Mouse (Mus musculus): ENCODE data around the gene Sbf1. TPM values are rescaled to one million over a fixed set of nuclear protein-coding genes. Genes with fewer than 3 reads are reported as not detected.

The Sbf1 gene
- total and polyA plus RNA-seq, 2 experiments, result 22.3 to 99.0 TPM

DNA sequence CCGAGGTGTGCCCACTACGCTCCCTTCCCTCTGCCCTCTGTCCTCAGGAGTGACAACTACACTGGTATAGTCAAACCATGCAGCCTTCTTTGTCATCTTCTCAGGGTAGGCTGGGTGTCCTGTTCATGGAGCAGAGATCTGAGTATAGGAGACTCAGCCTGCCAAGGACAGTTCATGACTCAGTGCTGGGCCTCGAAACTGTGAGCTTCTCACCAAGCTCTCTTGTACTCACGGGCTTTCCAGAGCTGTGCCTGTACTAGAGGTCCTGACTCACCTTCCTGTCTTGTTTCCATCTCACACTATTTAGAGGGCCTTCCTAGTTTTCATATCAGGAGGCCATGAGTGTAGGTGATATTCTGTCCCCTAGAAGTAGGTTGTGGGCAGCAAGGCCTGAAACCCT lies 37.7 kb downstream of the Sbf1 start:
- 89% methylated on average over 4 of the region's 4 CpGs for WGBS
- Histone ChIP-seq H3K27me3 (ENCODE audit: control insufficient read depth, insufficient read depth, low read length) (no peaks in the 10 kb centered on the region), H3K79me2 (ENCODE audit: control insufficient read depth, insufficient read depth, low read length) (no peaks in the 10 kb centered on the region), H3K9ac (ENCODE audit: low read depth, low read length) (no peak overlapping the region), H3K4me1 (ENCODE audit: control insufficient read depth, insufficient read depth, low read length) (no peaks in the 10 kb centered on the region), H3K27ac (replicated peaks; ENCODE audit: insufficient read depth, low read depth, low read length) (no peak overlapping the region), H3K4me3 (ENCODE audit: insufficient read depth, low read depth, low read length) (no peak overlapping the region), H3K36me3 (ENCODE audit: control insufficient read depth, insufficient read depth, low read length) (peaks cover 27% of the 10 kb centered on the region)
- no peak for DNase-seq (ENCODE audit: extremely low read depth, low read depth, low spot score)
- TF ChIP-seq CTCF (IDR thresholded peaks at IDR 0.05; ENCODE audit: low read depth, low read length) (no peak), POLR2A (IDR thresholded peaks at IDR 0.05; ENCODE audit: extremely low read depth, insufficient read depth, low read length) (no peak)

DNA sequence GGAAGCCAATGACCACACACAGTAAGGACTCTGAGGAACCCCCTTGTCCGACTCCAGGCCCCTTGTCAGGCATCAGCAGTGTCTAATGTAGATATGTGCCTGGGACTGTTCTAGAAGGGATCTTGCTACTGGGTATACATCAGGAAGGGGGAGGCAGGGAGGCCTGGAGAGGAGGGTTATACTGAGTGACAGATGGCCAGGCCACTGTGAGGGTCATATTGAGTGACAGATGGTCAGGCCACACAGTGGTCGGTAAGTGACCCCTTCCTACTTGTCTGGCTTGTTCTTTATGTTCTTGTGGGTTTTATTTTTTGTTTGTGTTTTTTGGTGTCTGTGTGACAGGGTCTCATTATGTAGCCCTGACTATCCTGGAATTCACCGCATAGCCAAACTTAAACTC lies 39.6 kb downstream of the Sbf1 start:
- no peak overlapping the region for H3K4me3 ChIP-seq (ENCODE audit: insufficient read depth, low read depth, low read length)
- no peak overlapping the region for H3K27ac ChIP-seq (replicated peaks; ENCODE audit: insufficient read depth, low read depth, low read length)
- no peaks in the 10 kb centered on the region for H3K27me3 ChIP-seq (ENCODE audit: control insufficient read depth, insufficient read depth, low read length)
- H3K79me2 ChIP-seq (ENCODE audit: control insufficient read depth, insufficient read depth, low read length), result no peaks in the 10 kb centered on the region
- H3K4me1 ChIP-seq (ENCODE audit: control insufficient read depth, insufficient read depth, low read length), result no peaks in the 10 kb centered on the region
- H3K36me3 ChIP-seq (ENCODE audit: control insufficient read depth, insufficient read depth, low read length), result peaks cover 30% of the 10 kb centered on the region
- H3K9ac ChIP-seq (ENCODE audit: low read depth, low read length), result no peak overlapping the region
- DNase-seq (ENCODE audit: extremely low read depth, low read depth, low spot score), result no peak
- TF ChIP-seq POLR2A (IDR thresholded peaks at IDR 0.05; ENCODE audit: extremely low read depth, insufficient read depth, low read length) (no peak), CTCF (IDR thresholded peaks at IDR 0.05; ENCODE audit: low read depth, low read length) (no peak)
- 96% methylated on average over 3 of the region's 3 CpGs for WGBS

DNA sequence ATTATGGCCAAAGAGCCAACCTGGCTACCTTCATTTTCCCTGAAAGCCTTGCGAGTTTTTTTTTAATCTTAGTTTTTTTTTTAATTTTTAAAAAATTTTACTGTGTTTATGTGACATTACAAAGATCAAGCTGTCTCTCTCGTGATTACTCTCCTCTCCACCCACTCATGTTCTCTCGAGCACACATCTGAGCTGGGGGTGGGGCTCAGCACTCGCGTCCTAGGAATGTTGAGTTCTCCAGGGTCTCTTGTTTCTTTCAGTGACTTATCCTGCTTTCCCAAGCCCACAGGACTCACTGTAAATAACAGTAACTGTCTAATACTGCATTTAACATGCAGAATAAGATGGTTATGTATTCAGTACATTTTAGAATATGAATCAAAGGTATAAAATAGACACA lies 50.6 kb downstream of the Sbf1 start:
- Histone ChIP-seq H3K27ac (replicated peaks; ENCODE audit: insufficient read depth, low read depth, low read length) (no peak overlapping the region), H3K79me2 (ENCODE audit: control insufficient read depth, insufficient read depth, low read length) (no peaks in the 10 kb centered on the region), H3K9ac (ENCODE audit: low read depth, low read length) (no peak overlapping the region), H3K4me1 (ENCODE audit: control insufficient read depth, insufficient read depth, low read length) (no peaks in the 10 kb centered on the region), H3K36me3 (ENCODE audit: control insufficient read depth, insufficient read depth, low read length) (peaks cover 34% of the 10 kb centered on the region), H3K27me3 (ENCODE audit: control insufficient read depth, insufficient read depth, low read length) (no peaks in the 10 kb centered on the region), H3K4me3 (ENCODE audit: insufficient read depth, low read depth, low read length) (no peak overlapping the region)
- TF ChIP-seq POLR2A (IDR thresholded peaks at IDR 0.05; ENCODE audit: extremely low read depth, insufficient read depth, low read length) (no peak), CTCF (IDR thresholded peaks at IDR 0.05; ENCODE audit: low read depth, low read length) (no peak)
- 83% methylated on average over 5 of the region's 5 CpGs for WGBS
- no peak for DNase-seq (ENCODE audit: extremely low read depth, low read depth, low spot score)

DNA sequence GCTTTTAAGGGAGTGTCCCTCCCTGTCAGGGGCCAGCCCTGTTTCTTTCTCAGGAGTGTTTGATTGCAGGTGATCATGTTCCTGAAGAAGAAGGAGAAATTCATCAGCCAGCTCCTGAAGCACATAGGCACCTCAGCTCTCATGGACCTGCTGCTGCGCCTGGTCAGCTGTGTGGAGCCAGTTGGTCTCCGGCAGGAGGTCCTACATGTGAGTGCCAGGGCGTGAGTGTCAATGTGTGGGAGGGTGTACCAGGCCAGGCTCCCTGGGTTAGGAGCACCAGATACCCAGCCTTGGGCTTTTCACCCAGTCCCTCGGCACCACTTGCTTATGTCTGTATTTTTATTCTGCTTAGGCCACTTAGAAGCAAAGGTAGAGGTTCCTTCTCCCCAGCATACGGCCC lies 56.1 kb downstream of the Sbf1 start:
- WGBS, result 96% methylated on average over 5 of the region's 5 CpGs
- H3K27me3 ChIP-seq (ENCODE audit: control insufficient read depth, insufficient read depth, low read length), result no peaks in the 10 kb centered on the region

DNA sequence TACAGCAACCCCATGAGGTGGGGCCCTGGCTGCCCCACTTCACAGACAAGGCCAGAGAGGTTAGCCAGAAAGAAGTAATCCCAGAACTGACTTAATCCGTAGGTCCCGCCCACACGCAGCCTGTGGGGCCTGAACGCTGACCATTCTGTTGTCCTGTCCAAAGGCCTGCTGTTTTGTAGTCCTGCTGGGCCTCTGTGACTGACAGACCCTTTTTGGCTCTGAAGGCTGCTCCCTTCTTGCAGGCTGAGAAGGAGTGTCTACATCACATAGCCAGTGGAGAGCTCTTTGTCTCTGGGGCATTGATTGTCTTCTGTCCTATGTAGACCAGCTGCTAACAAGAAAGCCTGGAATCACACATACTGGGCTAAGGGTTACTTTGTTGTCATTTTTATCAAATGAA lies 59.8 kb downstream of the Sbf1 start:
- Histone ChIP-seq H3K9ac (ENCODE audit: low read depth, low read length) (no peak overlapping the region), H3K4me1 (ENCODE audit: control insufficient read depth, insufficient read depth, low read length) (no peaks in the 10 kb centered on the region), H3K79me2 (ENCODE audit: control insufficient read depth, insufficient read depth, low read length) (no peaks in the 10 kb centered on the region), H3K36me3 (ENCODE audit: control insufficient read depth, insufficient read depth, low read length) (peaks cover 20% of the 10 kb centered on the region), H3K4me3 (ENCODE audit: insufficient read depth, low read depth, low read length) (no peak overlapping the region), H3K27ac (replicated peaks; ENCODE audit: insufficient read depth, low read depth, low read length) (no peak overlapping the region), H3K27me3 (ENCODE audit: control insufficient read depth, insufficient read depth, low read length) (no peaks in the 10 kb centered on the region)
- no peak for DNase-seq (ENCODE audit: extremely low read depth, low read depth, low spot score)
- TF ChIP-seq POLR2A (IDR thresholded peaks at IDR 0.05; ENCODE audit: extremely low read depth, insufficient read depth, low read length) (no peak), CTCF (IDR thresholded peaks at IDR 0.05; ENCODE audit: low read depth, low read length) (no peak)
- 93% methylated on average over 4 of the region's 4 CpGs for WGBS

More for the DNA sequence above, 56.1 kb downstream of the Sbf1 start:
- Histone ChIP-seq H3K4me3 (ENCODE audit: insufficient read depth, low read depth, low read length) (no peak overlapping the region), H3K36me3 (ENCODE audit: control insufficient read depth, insufficient read depth, low read length) (peaks cover 33% of the 10 kb centered on the region), H3K9ac (ENCODE audit: low read depth, low read length) (no peak overlapping the region), H3K79me2 (ENCODE audit: control insufficient read depth, insufficient read depth, low read length) (no peaks in the 10 kb centered on the region), H3K4me1 (ENCODE audit: control insufficient read depth, insufficient read depth, low read length) (no peaks in the 10 kb centered on the region), H3K27ac (replicated peaks; ENCODE audit: insufficient read depth, low read depth, low read length) (no peak overlapping the region)
- TF ChIP-seq CTCF (IDR thresholded peaks at IDR 0.05; ENCODE audit: low read depth, low read length) (no peak), POLR2A (IDR thresholded peaks at IDR 0.05; ENCODE audit: extremely low read depth, insufficient read depth, low read length) (no peak)
- DNase-seq (ENCODE audit: extremely low read depth, low read depth, low spot score), result no peak

DNA sequence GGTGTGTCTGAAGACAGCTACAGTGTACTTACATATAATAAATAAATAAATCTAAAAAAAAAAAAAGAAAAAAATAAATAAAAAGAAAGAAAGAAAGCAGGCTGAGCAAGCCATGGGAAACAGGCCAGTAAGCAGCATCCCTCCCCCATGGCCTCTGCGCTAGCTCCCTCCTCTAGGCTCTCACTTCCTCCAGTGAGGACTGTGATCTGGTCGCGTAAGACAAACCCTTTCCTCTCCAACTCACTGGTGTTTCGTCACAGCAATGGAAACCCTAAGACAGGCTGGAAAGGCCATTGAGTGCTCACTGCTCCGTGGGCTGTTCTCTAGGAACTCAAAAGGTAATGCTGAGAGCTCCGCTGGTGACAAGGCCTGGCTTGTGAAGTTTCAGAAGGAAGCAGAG lies 66.0 kb downstream of the Sbf1 start:
- H3K79me2 ChIP-seq (ENCODE audit: control insufficient read depth, insufficient read depth, low read length), result no peaks in the 10 kb centered on the region
- H3K4me1 ChIP-seq (ENCODE audit: control insufficient read depth, insufficient read depth, low read length), result no peaks in the 10 kb centered on the region
- WGBS, result 85% methylated on average over 6 of the region's 6 CpGs
- H3K27me3 ChIP-seq (ENCODE audit: control insufficient read depth, insufficient read depth, low read length), result no peaks in the 10 kb centered on the region
- no peak overlapping the region for H3K9ac ChIP-seq (ENCODE audit: low read depth, low read length)
- TF ChIP-seq POLR2A (IDR thresholded peaks at IDR 0.05; ENCODE audit: extremely low read depth, insufficient read depth, low read length), result no peak
- TF ChIP-seq CTCF (IDR thresholded peaks at IDR 0.05; ENCODE audit: low read depth, low read length), result no peak
- DNase-seq (ENCODE audit: extremely low read depth, low read depth, low spot score), result no peak
- peaks cover 14% of the 10 kb centered on the region; the same call in 1 of the 2 replicates for H3K36me3 ChIP-seq (ENCODE audit: control insufficient read depth, insufficient read depth, low read length)
- H3K27ac ChIP-seq (replicated peaks; ENCODE audit: insufficient read depth, low read depth, low read length), result no peak overlapping the region
- H3K4me3 ChIP-seq (ENCODE audit: insufficient read depth, low read depth, low read length), result no peak overlapping the region
